Mouse (Mus musculus) thymus, postnatal 0 days (tissue): ENCODE results near the gene Tbx19. TPM values are rescaled to one million over a fixed set of nuclear protein-coding genes. Genes with fewer than 3 reads are reported as not detected.

Experiments
- DNase-seq: peaks from one replicate; pipeline ENCODE4 v3.0.0-alpha.2; 2015; ENCODE audit warnings: low spot score
- polyA plus RNA-seq: library from polyadenylated mRNA; unstranded; fragments of >200 nt; fragmentation: Nextera tagmentation; extraction: Ambion mirVana; gene quantifications from 2 replicates; pipeline ENCODE4 v1.2.1, GENCODE M21; 2015

Tbx19 gene
- polyA plus RNA-seq, 1 experiment from 2014 or later = 3.9 TPM

- DNase-seq = no peak
Measured at GRCm38 (mm10) chr1:165119011-165119726, 41.4 kb downstream of the Tbx19 start.

DNA sequence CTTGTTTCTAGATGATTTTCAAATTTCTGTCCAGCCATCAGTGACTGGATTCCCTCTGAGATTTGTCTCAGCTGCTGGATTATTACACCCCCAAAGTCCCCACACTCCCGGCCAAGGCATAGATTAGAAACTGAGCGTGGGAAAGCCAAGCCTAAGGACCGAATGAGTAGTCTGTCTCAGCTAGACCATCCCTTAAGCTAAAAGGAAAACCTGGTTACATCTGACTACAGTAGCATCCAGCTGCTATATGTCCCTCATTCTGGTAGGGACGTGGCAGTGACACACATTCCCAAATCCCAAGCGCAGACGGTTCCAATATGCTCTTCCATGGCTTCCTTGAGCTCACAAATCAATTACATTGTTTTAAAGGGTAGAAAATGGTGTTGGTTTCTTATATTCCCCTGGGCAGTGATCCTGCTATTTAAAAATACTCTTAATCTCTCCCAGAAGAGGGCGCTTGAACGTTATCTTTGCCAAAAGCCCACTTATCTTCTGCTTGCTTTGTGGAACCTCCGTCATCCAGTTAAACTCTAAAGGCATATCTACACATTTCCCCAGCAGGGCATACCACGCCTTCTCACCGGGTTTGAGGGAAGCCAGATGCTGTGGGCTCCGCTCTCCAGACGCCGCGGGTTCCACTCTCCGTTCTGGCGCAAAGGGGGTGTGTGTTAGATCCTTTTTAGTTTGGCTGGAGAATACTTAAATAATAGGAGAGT is 46.0 kb downstream of the Tbx19 start:
- peak; percentile 62 for DNase-seq

DNA sequence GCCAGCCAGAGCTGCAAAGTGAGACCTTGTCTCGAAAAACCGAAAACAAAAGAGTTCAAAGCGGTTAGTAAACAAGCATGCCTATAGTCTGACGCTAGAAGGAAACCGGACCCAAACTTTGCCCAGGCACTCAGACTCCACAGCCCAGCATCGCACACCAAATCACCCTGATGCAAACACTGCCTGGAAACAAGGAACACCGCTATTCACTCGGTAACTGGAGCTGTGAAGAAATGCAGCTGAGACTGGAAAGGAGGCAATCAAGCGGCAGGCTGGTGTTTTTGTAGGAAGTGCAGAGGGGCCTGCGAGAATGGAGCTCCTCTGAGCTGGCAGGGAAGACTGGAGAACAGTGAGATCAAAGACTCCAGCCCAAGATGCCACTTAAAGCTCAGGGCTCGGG is 46.9 kb downstream of the Tbx19 start:
- DNase-seq = no peak

- peak; percentile 24 for DNase-seq
Measured at GRCm38 (mm10) chr1:165110659-165111058, 49.9 kb downstream of the Tbx19 start.

- DNase-seq = no peak
Measured at GRCm38 (mm10) chr1:165109135-165109534, 51.4 kb downstream of the Tbx19 start.

DNA sequence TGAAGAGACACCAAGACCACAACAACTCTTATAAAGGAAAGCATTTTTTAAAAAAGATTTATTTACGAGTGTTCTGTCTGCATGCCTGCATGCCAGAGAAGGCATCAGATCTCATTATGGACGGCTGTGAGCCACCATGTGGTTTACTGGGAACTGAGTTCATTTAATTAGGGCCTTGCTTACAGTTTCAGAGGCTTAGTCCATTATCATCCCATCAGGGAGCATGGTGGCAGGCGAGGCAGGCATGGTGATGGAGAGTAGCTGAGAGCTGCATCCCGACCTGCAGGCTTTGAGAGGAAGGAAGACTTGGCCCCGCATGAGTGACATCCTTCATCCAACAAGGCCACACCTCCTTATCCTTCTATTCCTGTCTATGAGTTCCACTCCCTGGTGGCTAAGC is 52.1 kb downstream of the Tbx19 start:
- no peak for DNase-seq

DNA sequence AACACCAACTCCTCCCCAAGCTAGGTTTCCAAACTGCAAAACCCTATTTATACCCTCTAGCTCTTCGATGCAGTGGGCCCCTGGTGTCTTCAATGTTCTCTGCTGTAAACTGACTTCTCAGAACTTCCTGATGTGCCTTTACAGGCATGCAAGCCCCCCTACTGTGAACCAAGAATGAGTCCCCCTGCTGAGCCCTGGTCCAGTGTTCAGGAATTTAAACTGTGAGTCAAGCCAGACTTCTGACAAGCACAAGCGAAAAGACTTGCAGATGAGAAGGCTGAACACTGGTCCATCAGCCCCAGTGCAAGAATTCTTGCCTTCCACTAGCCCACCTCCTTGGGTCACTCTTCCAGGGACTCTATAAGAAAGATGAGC is 54.6 kb downstream of the Tbx19 start:
- no peak for DNase-seq

DNA sequence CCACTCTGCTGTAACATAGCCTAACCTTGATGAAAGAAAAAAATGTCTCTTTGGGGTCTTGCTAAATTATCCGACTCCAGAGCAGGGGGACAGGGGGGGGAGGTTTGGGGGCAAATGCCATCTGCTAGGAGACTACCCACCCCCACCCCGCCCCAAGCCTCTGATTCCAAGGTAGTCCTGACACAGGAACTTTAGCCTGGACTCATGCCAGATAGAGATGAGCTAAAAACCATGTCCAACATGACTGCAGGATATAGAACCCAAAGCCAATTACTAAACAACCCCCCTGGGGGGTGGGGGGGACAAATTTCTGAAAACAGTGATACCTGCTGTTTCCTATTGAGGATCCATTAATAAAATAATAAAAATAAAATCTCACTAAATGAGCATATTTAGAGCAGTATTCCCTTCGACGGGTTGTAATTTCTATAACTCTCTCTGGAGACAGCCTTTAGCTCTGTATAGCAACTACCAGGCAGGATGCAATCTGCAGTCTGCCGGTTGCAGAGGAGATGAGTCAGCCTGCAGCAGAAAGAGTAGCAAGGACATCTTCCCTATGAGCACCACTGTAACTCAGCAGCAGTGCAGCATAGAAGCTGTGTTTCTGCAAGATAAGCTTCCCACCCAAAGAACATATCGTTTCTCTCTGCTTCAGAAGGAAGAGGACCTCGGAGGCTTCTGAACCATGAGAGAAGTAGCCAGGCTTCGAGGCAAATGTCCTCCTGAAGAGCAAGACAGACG is 55.1 kb downstream of the Tbx19 start:
- no peak for DNase-seq

- no peak for DNase-seq
Measured at GRCm38 (mm10) chr1:165104707-165105259, 55.8 kb downstream of the Tbx19 start.

- no peak for DNase-seq
Measured at GRCm38 (mm10) chr1:165099569-165099968, 61.0 kb downstream of the Tbx19 start.

GRCm38 (mm10) chr1:165094871-165095270 is 65.7 kb downstream of the Tbx19 start:
- no peak for DNase-seq

GRCm38 (mm10) chr1:165091721-165092120 is 68.9 kb downstream of the Tbx19 start:
- DNase-seq = peak; percentile 65

- no peak for DNase-seq
Measured at GRCm38 (mm10) chr1:165089556-165089955, 71.0 kb downstream of the Tbx19 start.

Other genes starting within 250 kb of the Tbx19 start
- 26.4 and 28.4 TPM in 2 replicates for gene Xcl1, start 225.2 kb downstream of the Tbx19 start, polyA plus RNA-seq
- gene Sft2d2, start 33.7 kb upstream of the Tbx19 start, polyA plus RNA-seq = 21.6 and 22.8 TPM in 2 replicates
- 104 and 113 TPM in 2 replicates for gene Tiprl, start 76.2 kb upstream of the Tbx19 start, polyA plus RNA-seq
- 0.21 and 0.29 TPM in 2 replicates for gene Gpr161, start 135.0 kb upstream of the Tbx19 start, polyA plus RNA-seq